Mouse (Mus musculus): Measurements from ENCODE around the gene A030003K21Rik.
"Not testable (repeated sequence)": the region's sequence is repeated elsewhere in the genome, so short reads cannot be mapped to it uniquely, and the experiment has no call there.

DNA sequence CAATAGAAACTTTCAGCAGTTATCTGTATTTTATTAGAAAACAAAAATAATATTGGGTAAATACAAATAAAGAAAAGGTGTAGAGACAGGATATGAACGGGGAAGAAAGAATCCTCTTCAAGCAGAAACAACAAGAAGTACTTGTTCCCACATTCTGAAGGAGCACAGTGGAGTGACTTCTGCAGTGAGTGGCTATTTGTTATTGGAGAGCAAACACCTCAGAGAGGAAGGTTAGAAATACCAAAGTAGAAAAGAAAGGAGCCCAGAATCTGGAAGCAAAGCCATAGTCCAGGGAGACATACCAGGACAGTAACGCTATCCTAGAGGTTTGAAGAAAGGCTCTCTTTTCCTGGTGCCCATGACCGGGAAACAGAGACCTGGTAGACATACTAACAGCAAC lies 12.6 kb downstream of the A030003K21Rik start:
- not testable (repeated sequence) for TF ChIP-seq POLR2A (IDR thresholded peaks at IDR 0.05; ENCODE audit: low read depth, low read length); CTCF (conservative IDR thresholded peaks at IDR 0.05 in 1 of 2, IDR thresholded peaks at IDR 0.05 in 1 of 2; ENCODE audit: low read depth in 2 of 2, low read length in 2 of 2); MYC (IDR thresholded peaks at IDR 0.05; ENCODE audit: low read depth, low read length); NELFE (IDR thresholded peaks at IDR 0.05; ENCODE audit: low read depth, low read length); EP300 (IDR thresholded peaks at IDR 0.05; ENCODE audit: low read length); SIN3A (IDR thresholded peaks at IDR 0.05; ENCODE audit: low read length)
